ENCODE assay signal across 8 mouse cellular contexts in genomic region chr5:144358592-144358917, GRCm38 (mm10). TPM values are rescaled to one million over a fixed set of nuclear protein-coding genes. Genes with fewer than 3 reads are reported as not detected.
DNase-seq lines count a peak whose midpoint lies in the region; ATAC-seq and TF ChIP-seq lines count a peak whose summit lies in the region.

No protein-coding gene starts in this region.

- H3K36me3 ChIP-seq in embryonic facial prominence, embryonic 15.5 days: no peaks in the 10 kb centered on the region
- no peaks in the 10 kb centered on the region for H3K36me3 ChIP-seq in intestine, embryonic 16.5 days (ENCODE audit: control insufficient read depth, insufficient read depth, low read length)
- no peaks in the 10 kb centered on the region for H3K36me3 ChIP-seq in neural tube, embryonic 13.5 days

- ATAC-seq in embryonic facial prominence, embryonic 15.5 days (ENCODE audit: insufficient number of reproducible peaks, low FRiP score, low TSS enrichment, low read depth): no peak
- ATAC-seq in intestine, embryonic 16.5 days: no peak
- ATAC-seq in neural tube, embryonic 13.5 days (ENCODE audit: low read depth): no peak

- no peaks in the 10 kb centered on the region for H3K27me3 ChIP-seq in embryonic facial prominence, embryonic 15.5 days
- no peaks in the 10 kb centered on the region for H3K27me3 ChIP-seq in intestine, embryonic 16.5 days (replicated peaks; ENCODE audit: control insufficient read depth, insufficient read depth, low read length)
- H3K27me3 ChIP-seq in neural tube, embryonic 13.5 days: peaks cover 44% of the 10 kb centered on the region

- WGBS in embryonic facial prominence, embryonic 15.5 days: 6% methylated on average over 10 of the region's 10 CpGs
- WGBS in intestine, embryonic 16.5 days: 6% methylated on average over 10 of the region's 10 CpGs
- WGBS in neural tube, embryonic 13.5 days: 7% methylated on average over 10 of the region's 10 CpGs

- no peaks in the 10 kb centered on the region for H3K9me3 ChIP-seq in embryonic facial prominence, embryonic 15.5 days (replicated peaks)
- no peaks in the 10 kb centered on the region for H3K9me3 ChIP-seq in intestine, embryonic 16.5 days (ENCODE audit: control insufficient read depth, low read length)
- no peaks in the 10 kb centered on the region for H3K9me3 ChIP-seq in neural tube, embryonic 13.5 days

- DNase-seq in left cerebral cortex, adult 2 months (ENCODE audit: extremely low spot score in 1 of 2, low spot score in 2 of 2): no peak
- no peak for DNase-seq in left cerebral cortex, adult 8-10 months (ENCODE audit: low spot score in 2 of 2)
- no peak for DNase-seq in gastrocnemius, postnatal 14 days
- DNase-seq in retina, postnatal 1 day: no peak
- no peak for DNase-seq in MN1 (ENCODE audit: low spot score)

- no peak overlapping the region for H3K27ac ChIP-seq in left cerebral cortex, adult 2 months
- no peak overlapping the region for H3K27ac ChIP-seq in embryonic facial prominence, embryonic 15.5 days (replicated peaks)
- peak overlapping the region; percentile 92 for H3K27ac ChIP-seq in intestine, embryonic 16.5 days (ENCODE audit: low read length)
- no peak overlapping the region for H3K27ac ChIP-seq in neural tube, embryonic 13.5 days (replicated peaks)

- H3K4me1 ChIP-seq in embryonic facial prominence, embryonic 15.5 days: peaks cover 10% of the 10 kb centered on the region
- peaks cover 21% of the 10 kb centered on the region for H3K4me1 ChIP-seq in intestine, embryonic 16.5 days (ENCODE audit: control insufficient read depth, insufficient read depth, low read length)
- H3K4me1 ChIP-seq in neural tube, embryonic 13.5 days (replicated peaks): peaks cover 19% of the 10 kb centered on the region

- intact Hi-C loops in left cerebral cortex, adult 2 months (cut with DNase I): no loop called here
- intact Hi-C loops in gastrocnemius, postnatal 14 days (cut with DNase I; ENCODE audit: low total_unique reads): no loop called here

- H3K4me3 ChIP-seq in left cerebral cortex, adult 2 months: peak overlapping the region; percentile 55
- peak overlapping the region; percentile 73 for H3K4me3 ChIP-seq in embryonic facial prominence, embryonic 15.5 days (replicated peaks)
- H3K4me3 ChIP-seq in intestine, embryonic 16.5 days (ENCODE audit: low read length): peak overlapping the region; percentile 62
- peak overlapping the region; percentile 52 for H3K4me3 ChIP-seq in neural tube, embryonic 13.5 days

- H3K4me2 ChIP-seq in embryonic facial prominence, embryonic 15.5 days (replicated peaks): peak overlapping the region; percentile 94
- H3K4me2 ChIP-seq in intestine, embryonic 16.5 days (ENCODE audit: low read depth, low read length): peak overlapping the region; percentile 82
- peak overlapping the region; percentile 91 for H3K4me2 ChIP-seq in neural tube, embryonic 13.5 days

- TF ChIP-seq CTCF in left cerebral cortex, adult 2 months (IDR thresholded peaks at IDR 0.05): no peak

- no peak overlapping the region for H3K9ac ChIP-seq in embryonic facial prominence, embryonic 15.5 days
- H3K9ac ChIP-seq in intestine, embryonic 16.5 days (ENCODE audit: low read depth, low read length): peak overlapping the region; percentile 79
- H3K9ac ChIP-seq in neural tube, embryonic 13.5 days: peak overlapping the region; percentile 17; the same call in 1 of the 2 replicates

RNA-seq across cellular contexts. Expression of gene Baiap2l1, which starts 0.6 kb away (rescaled TPM):
- total RNA-seq in left cerebral cortex, adult 2 months (2021): under 1 TPM; 0.35 to 0.41 TPM
- total RNA-seq in left cerebral cortex, adult 8-10 months (2022): under 1 TPM; 0.50 to 0.74 (median 0.56) TPM
- 11.3 and 11.7 TPM in 2 replicates for polyA plus RNA-seq in embryonic facial prominence, embryonic 15.5 days (2015; fragmentation: Nextera tagmentation; extraction: Ambion mirVana)
- 32.0 and 37.2 TPM in 2 replicates for polyA plus RNA-seq in intestine, embryonic 16.5 days (2015; fragmentation: Nextera tagmentation; extraction: Ambion mirVana)
- polyA plus RNA-seq in neural tube, embryonic 13.5 days (2015; fragmentation: Nextera tagmentation; extraction: Ambion mirVana): 1.6 and 2.9 TPM in 2 replicates
- total RNA-seq in gastrocnemius, postnatal 14 days (2021): 1 to 10 TPM; 1.6 to 2.2 TPM
